Mouse (Mus musculus) embryonic stem cell, embryonic (primary cell): ENCODE measurements around the gene Gm20498.
"Not testable (repeated sequence)": the region's sequence is repeated elsewhere in the genome, so short reads cannot be mapped to it uniquely, and the experiment has no call there.

Source experiments
- CTCF ChIA-PET, 4 experiments: fragments of 300-600 bp in 2 of 4; fragments of 350-600 bp in 2 of 4; sonication (Branson Sonifier 250); formaldehyde crosslinking; loops; one replicate each; lab custom pipeline; 2022; ENCODE audit warnings: inconsistent platforms in 2 of 4; lab: Charles Lee
- POLR2A ChIA-PET, 4 experiments: fragments of 300-600 bp in 2 of 4; fragments of 350-600 bp in 2 of 4; sonication (Branson Sonifier 250); formaldehyde crosslinking; loops; one replicate each; lab custom pipeline; 2022; ENCODE audit warnings: antibody characterized with exemption in 4 of 4, inconsistent platforms in 1 of 4; lab: Charles Lee

Gm20498 gene

DNA sequence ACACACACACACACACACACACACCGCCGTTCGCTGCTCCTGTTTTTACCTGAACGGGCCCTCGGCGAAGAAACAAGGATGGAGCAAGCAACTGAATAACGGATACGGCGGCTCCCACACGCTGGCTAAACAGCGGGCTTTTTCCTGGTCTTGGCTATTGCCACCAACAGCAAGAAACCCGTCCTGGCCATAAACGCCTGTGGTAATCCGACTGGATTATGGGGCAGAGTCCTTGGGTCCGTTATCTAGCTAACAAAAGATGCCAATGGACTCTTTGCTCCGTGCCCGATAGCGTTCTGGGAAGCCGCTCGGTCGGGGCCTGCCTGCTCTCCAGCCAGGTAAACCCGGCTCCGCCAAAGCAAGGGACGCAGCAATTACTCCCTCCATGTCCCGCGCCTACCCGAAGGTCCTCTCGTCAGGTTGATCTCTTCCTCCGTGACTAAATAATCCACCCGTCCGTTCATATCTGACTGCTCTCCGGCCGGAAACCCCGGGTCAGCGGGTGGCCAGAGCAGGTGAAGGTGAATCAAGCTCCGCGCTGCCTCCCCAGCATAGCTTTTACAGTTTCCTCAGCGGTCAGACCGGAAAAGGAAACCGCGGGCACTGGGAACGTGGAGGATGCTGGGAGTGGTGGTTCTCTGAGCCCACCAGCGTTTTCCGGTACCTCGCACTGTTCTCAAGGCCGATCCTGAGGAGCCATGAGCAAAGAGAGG lies at the start of gene Gm20498, which contains the start of gene Synj2bp:
Gm20498 (minus strand) TSS at position 590 of the 713 bp plus-strand sequence.
Synj2bp (minus strand) TSS at position 596 of the 713 bp plus-strand sequence.
- CTCF ChIA-PET: interaction anchor here in 1 of 4 experiments (0.9 kb wide), 1 partner anchor 87 kb away, joined by 3 read pairs; no protein-coding TSS in a partner anchor

DNA sequence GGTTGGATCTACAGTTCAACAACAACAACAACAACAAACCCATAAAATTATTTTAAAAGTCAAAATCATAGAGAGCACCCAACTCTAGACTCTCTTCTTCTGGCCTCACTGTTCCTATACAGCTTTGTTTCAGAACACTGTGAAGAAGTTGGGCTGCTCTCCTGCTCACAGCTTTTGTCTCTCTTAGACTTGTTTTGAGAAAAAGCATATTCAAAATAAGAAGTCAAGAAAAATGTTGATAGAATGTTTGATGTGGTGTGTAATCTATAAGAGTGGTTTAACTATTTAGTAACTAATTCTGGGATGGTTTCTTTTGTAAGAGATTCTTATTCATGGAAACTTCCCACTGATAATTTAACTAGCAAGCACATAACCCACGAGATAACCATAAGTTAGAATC lies 35.7 kb upstream of the Gm20498 start, which contains the start of gene Adam21:
Adam21 (minus strand) TSS at position 101 of the 400 bp plus-strand sequence.
- CTCF ChIA-PET: no interaction called here
- POLR2A ChIA-PET: interaction anchor here in 1 of 4 experiments (0.6 kb wide), 1 partner anchor 430 kb away, joined by 3 read pairs; no protein-coding TSS in a partner anchor

More for the DNA sequence above, at the start of gene Gm20498, which contains the start of gene Synj2bp:
- POLR2A ChIA-PET: interaction anchor here (0.5 to 1.9 kb wide), 16 partner anchors 14 to 1020 kb away, joined by 3 to 9 read pairs (median 3); partner anchors contain the start of genes Med6 (in 2 of the 4), Srsf5 (in 2 of the 4), Cox16 (in 1 of the 4) and Slc8a3 (in 1 of the 4)

DNA sequence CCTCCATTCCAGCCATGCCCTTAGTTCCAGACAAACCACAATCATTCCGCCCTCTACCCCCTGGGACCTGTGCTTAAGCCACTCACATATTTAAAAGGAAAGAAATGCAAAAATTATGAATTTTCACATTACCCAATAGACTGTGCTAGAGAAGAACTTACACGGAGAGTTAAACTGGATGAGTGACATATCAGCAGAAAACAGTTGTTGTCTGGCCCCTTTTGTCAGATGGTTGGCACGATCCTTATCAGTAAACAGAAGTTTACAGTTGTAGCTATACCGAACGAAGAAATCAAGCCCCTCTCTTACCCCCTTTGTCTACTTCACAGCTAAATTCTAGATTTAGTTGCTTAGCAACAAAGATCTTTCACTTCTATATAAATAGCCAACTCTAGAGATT lies 35.2 kb upstream of the Gm20498 start:
- CTCF ChIA-PET: no interaction called here
- POLR2A ChIA-PET: no interaction called here

DNA sequence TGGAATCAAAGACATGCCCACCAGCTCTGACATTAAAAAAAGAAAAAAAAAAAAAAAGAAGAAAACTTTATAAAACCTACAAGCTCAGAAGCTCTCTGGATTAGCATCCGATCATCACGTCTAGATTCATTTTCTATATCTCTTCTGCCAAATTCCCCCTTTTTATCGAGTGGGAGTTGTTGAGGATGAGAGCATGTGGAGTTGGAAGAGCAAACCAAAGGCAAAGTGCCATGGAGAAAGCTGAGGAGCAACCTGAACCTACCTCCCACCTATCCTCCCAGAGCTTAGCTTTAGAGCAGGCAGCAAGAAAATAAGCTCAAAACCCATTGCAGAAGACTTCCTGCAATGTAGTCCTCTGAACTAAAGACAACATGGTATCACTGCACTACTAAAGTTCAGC lies 31.5 kb upstream of the Gm20498 start:
- ChIA-PET CTCF (interaction anchor here in 1 of 4 experiments (0.6 kb wide), 1 partner anchor 222 kb away, joined by 4 read pairs; no protein-coding TSS in a partner anchor), POLR2A (interaction anchor here in 2 of 4 experiments (0.6 to 2.5 kb wide), 2 partner anchors 30 to 86 kb away, joined by 3 to 7 read pairs; partner anchors contain the start of gene Med6 (in 1 of the 2))

DNA sequence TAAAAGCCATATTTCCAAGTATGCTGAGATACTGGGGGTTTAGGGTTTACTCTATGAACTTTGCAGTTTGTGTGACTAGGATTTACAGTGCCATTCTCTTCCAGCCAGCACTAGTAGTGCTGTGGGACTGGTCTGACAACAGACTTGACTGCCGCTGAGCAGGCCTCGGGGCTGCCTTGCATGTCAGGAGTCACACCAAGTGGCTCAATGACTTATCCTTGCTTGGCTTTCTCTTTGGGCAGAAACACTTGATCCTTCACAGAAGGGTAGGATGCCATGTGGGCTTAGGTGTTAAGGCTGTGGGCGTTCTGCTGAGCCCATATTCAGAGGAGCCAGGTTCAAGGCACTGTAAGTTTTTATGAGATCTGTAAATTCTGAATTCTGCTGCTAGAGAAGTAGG lies 16.6 kb upstream of the Gm20498 start:
- CTCF ChIA-PET: no interaction called here
- POLR2A ChIA-PET: no interaction called here

DNA sequence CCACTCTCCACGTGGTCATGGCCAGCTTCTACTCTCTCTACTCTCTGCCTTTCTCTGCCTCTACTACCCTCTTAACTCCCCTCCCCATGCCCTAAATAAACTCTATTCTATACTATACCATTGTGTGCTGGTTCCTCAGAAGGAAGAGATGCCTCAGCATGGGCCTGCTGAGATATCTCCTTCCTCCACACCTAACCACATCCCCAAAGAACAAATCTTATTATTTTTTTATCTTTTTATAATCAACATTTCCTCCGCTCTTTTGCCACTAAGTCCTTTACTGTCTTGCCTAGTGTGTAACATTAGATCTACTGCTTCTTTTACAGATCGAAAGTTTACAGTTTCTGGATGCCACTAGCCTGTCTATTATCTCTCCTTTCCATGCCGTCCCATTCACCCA lies 14.5 kb upstream of the Gm20498 start:
- CTCF ChIA-PET: no interaction called here

DNA sequence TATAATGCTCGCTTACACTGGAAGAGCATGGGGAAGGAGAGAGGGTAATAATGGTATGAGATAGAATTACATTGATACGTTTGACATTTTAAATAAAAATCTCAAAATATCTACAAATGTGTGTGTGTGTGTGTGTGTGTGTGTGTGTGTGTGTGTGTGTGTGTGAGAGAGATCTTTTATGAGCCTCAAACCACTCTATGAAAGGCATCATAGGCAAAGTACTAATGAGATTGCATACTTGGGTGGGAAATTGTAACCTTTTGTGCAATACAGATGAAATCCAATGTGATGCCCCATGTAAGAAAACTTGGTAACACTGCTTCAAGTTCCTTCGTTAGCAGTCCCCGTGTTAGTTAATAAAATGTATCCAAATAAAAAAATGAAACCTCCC lies 319 bp upstream of the Gm20498 start:
- CTCF ChIA-PET: interaction anchor here in 1 of 4 experiments (0.9 kb wide), 1 partner anchor 86 kb away, joined by 3 read pairs; no protein-coding TSS in a partner anchor

More for the DNA sequence above, 14.5 kb upstream of the Gm20498 start:
- POLR2A ChIA-PET: no interaction called here

DNA sequence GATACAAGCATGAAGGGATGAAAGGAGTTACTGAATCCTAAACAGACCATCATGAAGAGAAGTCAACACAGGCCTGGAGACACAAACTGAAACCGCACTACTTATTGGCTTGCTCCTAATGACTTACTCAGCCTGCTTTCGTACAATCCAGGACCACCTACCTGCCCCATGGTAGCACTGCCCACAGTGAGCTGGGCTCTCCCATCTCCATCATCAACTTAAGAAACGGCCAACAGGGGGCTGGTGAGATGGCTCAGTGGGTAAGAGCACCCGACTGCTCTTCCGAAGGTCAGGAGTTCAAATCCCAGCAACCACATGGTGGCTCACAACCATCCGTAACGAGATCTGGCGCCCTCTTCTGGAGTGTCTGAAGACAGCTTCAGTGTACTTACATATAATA lies 2.1 kb downstream of the Gm20498 start:
- POLR2A ChIA-PET: interaction anchor here (0.6 to 1.4 kb wide), 5 partner anchors 20 to 765 kb away, joined by 3 to 7 read pairs (median 3); no protein-coding TSS in a partner anchor
- CTCF ChIA-PET: interaction anchor here in 3 of 4 experiments (0.6 to 1.0 kb wide), 3 partner anchors 80 to 258 kb away, joined by 3 to 4 read pairs (median 3); no protein-coding TSS in a partner anchor

More for the DNA sequence above, 319 bp upstream of the Gm20498 start:
- POLR2A ChIA-PET: interaction anchor here in 3 of 4 experiments (0.6 to 1.9 kb wide), 11 partner anchors 15 to 588 kb away, joined by 3 to 9 read pairs (median 3); partner anchors contain the start of genes Med6 (in 2 of the 3), Cox16 (in 1 of the 3), Slc8a3 (in 1 of the 3) and Srsf5 (in 1 of the 3)

DNA sequence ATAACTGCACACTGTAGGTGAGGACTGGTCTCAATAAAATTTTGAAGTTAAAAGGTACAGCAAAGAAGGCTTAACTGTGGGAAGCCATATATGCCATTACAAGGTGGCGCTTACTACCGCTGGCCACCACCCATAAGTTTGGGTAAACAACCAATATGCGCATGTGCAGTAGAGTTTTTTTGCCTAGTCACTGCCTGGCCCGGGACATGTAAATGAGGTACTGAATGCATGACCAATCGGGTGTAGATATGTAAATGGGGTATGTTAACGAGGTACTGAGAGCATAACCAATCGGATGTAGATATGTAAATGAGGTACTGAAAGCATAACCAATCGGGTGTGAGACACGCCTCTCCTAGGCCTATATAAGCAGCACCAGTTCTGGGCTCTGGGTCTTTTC lies 35.8 kb downstream of the Gm20498 start:
- POLR2A ChIA-PET, CTCF ChIA-PET: not testable (repeated sequence)

DNA sequence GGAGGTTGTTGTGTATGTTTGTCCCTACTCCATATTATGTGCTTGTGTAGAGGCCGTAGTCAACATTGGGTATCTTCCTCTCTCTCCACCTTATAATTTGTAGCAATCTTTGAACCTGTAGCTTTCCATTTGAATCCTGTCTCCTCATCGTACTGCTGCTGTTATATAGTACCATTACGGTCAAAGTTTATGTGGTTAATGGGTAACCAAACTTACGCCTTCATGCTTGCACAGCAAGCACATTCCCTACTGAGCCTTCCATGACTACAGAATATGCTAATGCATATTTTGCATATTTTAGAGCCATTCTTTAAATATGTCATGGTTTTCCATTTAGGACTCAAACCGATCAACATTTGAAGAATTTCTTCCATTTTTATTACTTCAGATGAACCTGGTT lies 42.2 kb downstream of the Gm20498 start:
- CTCF ChIA-PET: no interaction called here
- POLR2A ChIA-PET: interaction anchor here in 2 of 4 experiments (0.6 to 0.8 kb wide), 2 partner anchors 104 to 1053 kb away, joined by 3 read pairs; partner anchors contain the start of gene Med6 (in 1 of the 2)

DNA sequence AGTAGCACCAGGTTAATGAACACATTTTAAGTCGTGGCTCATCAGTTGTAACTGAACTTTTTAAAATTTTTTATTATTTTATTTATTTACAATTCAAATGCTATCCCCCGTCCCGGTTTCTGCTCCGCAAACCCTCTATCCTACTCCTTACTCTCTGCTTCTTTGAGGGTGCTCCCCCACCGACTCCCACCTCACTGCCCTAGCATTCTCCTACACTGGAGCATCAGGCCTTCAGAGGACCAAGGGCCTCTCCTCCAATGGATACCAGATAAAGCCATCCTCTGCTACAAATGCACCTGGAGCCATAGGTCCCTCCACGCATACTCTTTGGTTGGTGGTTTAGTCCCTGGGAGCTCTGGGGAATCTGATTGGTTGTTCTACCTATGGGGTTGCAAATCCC lies 47.4 kb downstream of the Gm20498 start:
- CTCF ChIA-PET: no interaction called here
- POLR2A ChIA-PET: interaction anchor here in 3 of 4 experiments (0.6 to 1.9 kb wide), 23 partner anchors 9 to 540 kb away, joined by 3 to 11 read pairs (median 3); partner anchors contain the start of genes Med6 (in 3 of the 3), Srsf5 (in 2 of the 3), Gm20498 (in 1 of the 3) and Pcnx (in 1 of the 3)

DNA sequence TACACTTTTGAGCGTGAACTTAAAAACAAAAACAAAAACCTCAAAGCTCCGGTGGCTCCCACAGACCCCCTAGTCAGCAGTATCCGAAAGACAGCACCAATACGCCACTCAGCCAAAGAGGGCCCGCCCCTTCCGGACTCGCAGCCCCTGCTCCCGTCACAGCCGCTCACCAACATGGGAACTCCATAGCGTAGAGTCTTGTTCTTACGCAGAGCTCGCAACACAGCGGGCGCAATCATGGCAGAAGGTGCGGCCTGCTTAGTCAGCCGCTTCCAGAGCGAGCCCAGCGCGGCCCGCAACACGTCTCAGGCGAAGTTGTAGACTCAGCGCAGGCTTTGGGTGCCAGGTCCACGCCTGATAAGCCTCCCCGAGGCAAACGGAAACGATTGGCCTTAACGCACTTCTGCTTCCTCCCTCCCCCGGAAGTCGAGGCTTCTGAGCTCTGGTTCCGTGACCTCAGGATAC lies 47.9 kb downstream of the Gm20498 start, which contains the start of gene Cox16:
Cox16 (minus strand) TSS at position 401 of the 465 bp plus-strand sequence.
- POLR2A ChIA-PET: interaction anchor here in 3 of 4 experiments (0.6 to 1.9 kb wide), 24 partner anchors 8 to 540 kb away, joined by 3 to 11 read pairs (median 3); partner anchors contain the start of genes Med6 (in 3 of the 3), Gm20498 (in 2 of the 3), Srsf5 (in 2 of the 3) and Synj2bp (in 2 of the 3)
- CTCF ChIA-PET: no interaction called here

DNA sequence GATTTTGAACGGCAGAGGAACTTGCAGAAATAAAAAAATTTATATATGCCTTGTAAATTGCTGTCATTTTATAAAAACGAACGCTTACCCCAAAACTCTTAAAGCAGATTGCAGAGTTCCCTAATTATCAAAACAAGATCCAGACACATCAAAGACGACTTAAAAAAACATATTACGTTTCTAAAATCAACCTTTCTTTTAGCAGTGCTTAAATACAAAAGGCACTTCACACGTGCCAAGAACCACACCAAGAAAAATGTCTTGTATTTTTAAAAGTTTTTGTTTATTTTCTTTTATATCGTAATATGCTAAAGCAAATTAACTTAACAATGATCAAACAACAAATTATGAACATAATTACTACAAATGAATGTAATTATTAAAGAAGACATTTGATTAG lies 48.5 kb downstream of the Gm20498 start:
- ChIA-PET POLR2A (interaction anchor here in 2 of 4 experiments (0.8 to 1.9 kb wide), 10 partner anchors 8 to 539 kb away, joined by 3 to 11 read pairs (median 4); partner anchors contain the start of genes Gm20498 (in 1 of the 2), Med6 (in 1 of the 2), Smoc1 (in 1 of the 2) and Srsf5 (in 1 of the 2)), CTCF (no interaction called here)

DNA sequence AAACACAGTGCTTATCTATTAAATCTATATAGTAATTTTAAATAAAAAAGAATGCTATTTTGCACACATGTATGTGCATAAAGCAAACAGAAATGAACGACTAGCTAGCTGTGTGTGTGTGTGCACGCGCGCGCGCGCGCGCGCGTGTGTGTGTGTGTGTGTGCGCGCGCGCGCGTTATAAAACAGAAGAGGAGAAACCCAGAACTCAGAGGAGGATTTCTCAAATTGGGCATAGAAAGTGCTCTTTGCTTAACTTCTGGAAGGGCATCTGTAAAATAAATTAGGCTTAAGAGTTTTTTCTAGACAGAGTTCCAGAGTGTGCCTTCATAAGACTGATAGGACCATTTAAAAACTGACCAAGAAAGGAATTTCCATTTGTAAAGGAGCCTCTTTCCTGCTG lies 49.0 kb downstream of the Gm20498 start:
- CTCF ChIA-PET: no interaction called here
- POLR2A ChIA-PET: interaction anchor here in 1 of 4 experiments (0.7 kb wide), 1 partner anchor 44 kb away, joined by 3 read pairs; no protein-coding TSS in a partner anchor

DNA sequence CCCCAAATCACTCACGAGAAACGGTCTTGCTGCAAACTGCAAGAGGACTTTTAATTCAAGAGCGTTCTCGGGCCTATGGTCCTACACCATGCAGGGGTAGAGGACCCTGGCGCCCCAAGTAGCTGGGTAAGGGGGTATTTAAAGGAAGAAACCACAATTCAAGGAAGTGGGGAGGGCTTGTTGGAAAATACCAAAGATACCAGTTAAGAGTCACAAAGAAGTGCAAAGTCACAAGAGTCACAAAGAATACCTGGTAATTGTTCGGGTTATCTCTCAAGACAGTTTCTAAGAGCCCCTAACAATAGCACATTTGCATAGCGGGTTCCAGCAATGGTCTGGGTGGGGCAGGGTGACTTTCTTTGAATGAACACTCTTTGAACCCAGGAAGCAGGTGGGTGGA lies 73.7 kb downstream of the Gm20498 start:
- POLR2A ChIA-PET, CTCF ChIA-PET: not testable (repeated sequence)

DNA sequence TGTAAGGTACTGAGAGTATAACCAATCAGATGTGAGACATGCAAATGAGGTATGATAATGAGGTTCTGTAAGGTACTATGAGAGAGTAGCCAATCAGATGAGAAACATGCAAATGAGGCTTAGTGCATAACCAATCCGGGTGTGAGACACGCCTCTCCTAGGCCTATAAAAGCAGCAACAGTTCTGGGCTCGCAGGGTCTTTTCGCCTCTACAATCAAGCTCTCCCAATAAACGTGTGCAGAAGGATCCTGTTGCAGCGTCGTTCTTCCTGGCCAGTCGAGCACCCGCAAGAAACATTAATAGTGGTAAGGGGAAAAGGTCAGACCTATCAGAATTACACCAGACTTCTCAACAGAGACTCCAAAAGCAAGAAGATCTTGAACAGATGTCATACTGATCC lies 93.7 kb downstream of the Gm20498 start:
- POLR2A ChIA-PET: interaction anchor here in 1 of 4 experiments (1.0 kb wide), 1 partner anchor 13 kb away, joined by 3 read pairs; no protein-coding TSS in a partner anchor
- CTCF ChIA-PET: not testable (repeated sequence)

DNA sequence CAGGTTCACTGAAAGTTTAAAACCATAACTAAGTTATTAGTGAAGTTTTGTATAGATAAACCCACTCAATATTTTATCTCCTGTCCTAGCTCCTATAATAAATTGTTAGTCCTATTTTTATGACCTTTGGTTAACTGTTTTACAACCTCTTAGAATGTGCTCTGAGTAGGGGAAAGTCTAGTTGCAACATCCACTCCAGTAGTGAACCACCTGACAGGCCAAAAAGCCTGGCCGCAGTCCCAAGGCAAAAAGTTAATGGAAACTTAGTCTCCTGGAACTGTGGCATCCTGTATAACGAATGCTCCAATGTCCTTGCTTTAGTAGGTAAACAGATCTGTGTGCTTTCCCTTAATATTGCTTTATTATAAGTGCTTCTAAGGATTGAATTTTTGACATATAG lies 97.9 kb downstream of the Gm20498 start:
- POLR2A ChIA-PET, CTCF ChIA-PET: not testable (repeated sequence)

DNA sequence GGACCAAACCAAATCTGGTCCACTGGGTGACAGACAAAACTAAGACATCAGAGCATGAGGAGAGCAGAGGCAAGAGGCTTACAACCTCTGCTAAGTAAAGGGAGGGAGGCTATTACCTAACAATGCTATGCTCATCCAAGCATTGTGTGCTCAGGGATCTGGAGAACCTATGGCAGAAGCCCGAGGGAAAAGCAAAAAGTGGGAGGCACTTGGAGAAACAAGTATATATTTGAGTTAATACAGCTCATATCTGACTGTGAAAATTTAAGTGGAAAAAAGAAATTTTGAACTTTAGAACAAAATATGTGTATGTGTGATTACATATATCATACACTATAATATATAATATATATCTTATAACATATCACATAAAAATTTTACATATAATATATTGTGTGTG lies 110.9 kb downstream of the Gm20498 start, which contains the start of gene Adam4:
Adam4 (minus strand) TSS at position 101 of the 400 bp plus-strand sequence.
- ChIA-PET POLR2A (no interaction called here), CTCF (no interaction called here)
